Mouse (Mus musculus): ENCODE measurements at regions not wholly inside any gene's neighbourhood (a gene's known extent, or its start where the extent isn't known, plus 50 kb on each side); places are given as distances from the start of the nearest gene placed in this dataset.

DNA sequence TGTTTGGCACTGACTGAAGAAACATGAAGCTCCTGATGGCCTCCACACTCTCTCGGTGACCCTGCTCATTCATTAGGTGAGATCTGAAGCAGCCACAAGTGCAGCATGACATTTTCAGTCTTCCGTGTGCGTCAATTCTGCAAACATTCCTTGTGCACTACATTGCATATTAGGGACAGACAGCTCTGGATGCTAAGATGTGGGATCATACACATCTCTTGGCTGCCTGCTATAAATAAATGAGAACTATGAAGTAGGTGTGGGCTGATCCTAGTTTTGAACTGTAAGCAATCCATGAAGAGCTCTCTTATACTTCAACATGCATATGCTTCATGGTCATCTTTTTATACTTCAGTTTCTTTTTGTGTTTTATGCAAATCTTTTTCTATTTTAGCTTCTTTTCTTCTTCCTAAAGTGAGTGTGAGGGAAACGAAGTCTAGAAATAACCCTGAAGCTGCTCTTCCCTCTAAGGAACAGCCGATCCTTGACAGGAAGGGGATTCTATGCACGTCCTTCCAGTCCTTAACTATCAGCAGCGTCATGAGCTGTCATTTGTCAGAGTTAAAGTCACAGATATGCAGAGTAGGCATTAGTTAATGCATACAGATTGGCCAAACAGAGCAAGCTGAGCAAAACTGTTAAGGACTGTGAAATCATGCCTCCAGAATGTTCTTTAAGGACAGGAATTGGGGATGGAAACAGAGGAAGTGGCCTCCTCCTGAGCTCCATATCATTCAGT is 104.1 kb upstream of the Rnaseh2b start:
- Histone ChIP-seq H3K9me3 (ENCODE audit: control insufficient read depth, low read length) (no peaks in the 10 kb centered on the region), H3K27me3 (replicated peaks; ENCODE audit: control insufficient read depth, insufficient read depth, low read length) (no peaks in the 10 kb centered on the region), H3K4me1 (replicated peaks; ENCODE audit: control insufficient read depth, insufficient read depth, low read length) (no peaks in the 10 kb centered on the region), H3K27ac (ENCODE audit: low read depth) (no peak overlapping the region), H3K9ac (ENCODE audit: low read length) (no peak overlapping the region), H3K36me3 (ENCODE audit: control insufficient read depth, insufficient read depth, low read length) (no peaks in the 10 kb centered on the region), H3K4me2 (ENCODE audit: low read length) (no peak overlapping the region), H3K4me3 (ENCODE audit: low read depth, low read length) (no peak overlapping the region)
- DNase-seq (ENCODE audit: low spot score) (no peak), ATAC-seq (replicated peaks; ENCODE audit: low FRiP score, low TSS enrichment, low read depth) (no peak)
- 62% methylated on average over 7 of the region's 7 CpGs for WGBS

DNA sequence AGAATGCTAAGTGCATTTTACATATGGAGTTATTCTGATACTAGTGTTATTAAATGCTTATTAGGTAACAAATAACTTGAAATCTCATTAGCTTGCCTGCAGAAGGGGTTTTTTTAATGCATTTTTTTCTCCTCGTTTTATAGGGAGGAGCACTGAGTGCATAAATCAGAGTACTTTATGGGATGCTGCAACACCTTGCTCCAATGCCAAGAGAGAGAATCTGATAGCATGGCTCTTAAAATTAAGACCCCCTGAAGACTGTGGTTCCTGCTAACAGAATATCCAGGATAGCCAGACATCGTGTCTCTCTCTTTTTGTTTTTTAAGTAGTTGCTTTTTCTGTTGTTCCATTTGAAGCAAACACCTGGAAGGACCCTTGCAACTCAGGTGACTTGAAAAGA is 100.8 kb upstream of the Rnaseh2b start:
- H3K36me3 ChIP-seq (ENCODE audit: control insufficient read depth, insufficient read depth, low read length), result no peaks in the 10 kb centered on the region
- 78% methylated on average over 2 of the region's 2 CpGs for WGBS
- no peaks in the 10 kb centered on the region for H3K9me3 ChIP-seq (ENCODE audit: control insufficient read depth, low read length)
- DNase-seq (ENCODE audit: low spot score) (no peak), ATAC-seq (replicated peaks; ENCODE audit: low FRiP score, low TSS enrichment, low read depth) (no peak)
- H3K4me3 ChIP-seq (ENCODE audit: low read depth, low read length), result no peak overlapping the region
- no peaks in the 10 kb centered on the region for H3K27me3 ChIP-seq (replicated peaks; ENCODE audit: control insufficient read depth, insufficient read depth, low read length)
- no peaks in the 10 kb centered on the region for H3K4me1 ChIP-seq (replicated peaks; ENCODE audit: control insufficient read depth, insufficient read depth, low read length)
- H3K27ac ChIP-seq (ENCODE audit: low read depth), result no peak overlapping the region
- H3K4me2 ChIP-seq (ENCODE audit: low read length), result no peak overlapping the region
- H3K9ac ChIP-seq (ENCODE audit: low read length), result no peak overlapping the region

DNA sequence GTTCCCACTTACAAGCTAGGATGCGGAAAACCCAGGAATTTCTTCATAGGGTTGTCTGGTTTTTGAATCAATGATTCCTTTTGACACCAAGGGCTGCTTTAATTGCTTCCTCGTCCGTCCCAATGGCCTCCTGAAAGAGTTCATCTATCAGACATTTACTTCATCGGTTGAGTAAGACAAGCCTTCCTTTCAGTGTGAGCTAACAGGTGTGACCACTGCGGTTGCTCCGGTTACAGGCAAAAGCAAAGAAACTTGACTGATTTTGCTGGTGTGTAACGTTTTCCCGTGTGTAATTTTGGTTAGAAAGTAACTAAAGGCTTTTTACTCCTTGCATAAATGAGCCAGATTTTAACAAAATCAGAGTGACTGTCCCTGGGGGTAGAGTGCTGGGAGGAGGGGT is 99.6 kb upstream of the Rnaseh2b start:
- no peaks in the 10 kb centered on the region for H3K27me3 ChIP-seq (replicated peaks; ENCODE audit: control insufficient read depth, insufficient read depth, low read length)
- 72% methylated on average over 8 of the region's 8 CpGs for WGBS
- ATAC-seq (replicated peaks; ENCODE audit: low FRiP score, low TSS enrichment, low read depth), result no peak

DNA sequence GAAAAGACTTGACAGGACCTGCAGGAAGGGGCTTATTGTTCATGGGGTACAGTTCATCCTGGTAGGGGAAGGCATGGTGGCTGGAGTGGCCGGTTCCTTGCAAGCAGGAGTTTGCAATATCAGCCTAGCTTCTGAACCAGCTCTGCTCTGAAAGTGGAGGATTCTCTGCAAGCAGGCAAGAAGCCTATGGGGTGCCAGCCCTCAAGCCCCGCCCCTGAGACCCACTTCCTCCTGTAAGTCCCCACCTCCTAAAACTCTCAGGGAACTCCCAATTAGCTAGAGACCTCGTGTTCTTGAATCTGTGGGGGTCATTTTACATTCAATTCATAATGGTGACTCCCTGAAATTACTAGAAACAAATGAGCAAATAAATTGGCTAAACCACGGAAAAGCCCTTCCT is 99.0 kb upstream of the Rnaseh2b start:
- no peak for DNase-seq (ENCODE audit: low spot score)
- no peak overlapping the region for H3K4me2 ChIP-seq (ENCODE audit: low read length)
- no peaks in the 10 kb centered on the region for H3K9me3 ChIP-seq (ENCODE audit: control insufficient read depth, low read length)
- ATAC-seq (replicated peaks; ENCODE audit: low FRiP score, low TSS enrichment, low read depth), result no peak
- WGBS, result 31% methylated on average over 4 of the region's 4 CpGs
- H3K9ac ChIP-seq (ENCODE audit: low read length), result no peak overlapping the region
- no peaks in the 10 kb centered on the region for H3K4me1 ChIP-seq (replicated peaks; ENCODE audit: control insufficient read depth, insufficient read depth, low read length)
- H3K36me3 ChIP-seq (ENCODE audit: control insufficient read depth, insufficient read depth, low read length), result no peaks in the 10 kb centered on the region
- no peak overlapping the region for H3K4me3 ChIP-seq (ENCODE audit: low read depth, low read length)
- no peaks in the 10 kb centered on the region for H3K27me3 ChIP-seq (replicated peaks; ENCODE audit: control insufficient read depth, insufficient read depth, low read length)
- H3K27ac ChIP-seq (ENCODE audit: low read depth), result no peak overlapping the region

More for the DNA sequence above, 99.6 kb upstream of the Rnaseh2b start:
- DNase-seq (ENCODE audit: low spot score), result no peak
- Histone ChIP-seq H3K4me2 (ENCODE audit: low read length) (no peak overlapping the region), H3K4me3 (ENCODE audit: low read depth, low read length) (no peak overlapping the region), H3K36me3 (ENCODE audit: control insufficient read depth, insufficient read depth, low read length) (no peaks in the 10 kb centered on the region), H3K9ac (ENCODE audit: low read length) (no peak overlapping the region), H3K27ac (ENCODE audit: low read depth) (no peak overlapping the region), H3K4me1 (replicated peaks; ENCODE audit: control insufficient read depth, insufficient read depth, low read length) (no peaks in the 10 kb centered on the region), H3K9me3 (ENCODE audit: control insufficient read depth, low read length) (no peaks in the 10 kb centered on the region)

DNA sequence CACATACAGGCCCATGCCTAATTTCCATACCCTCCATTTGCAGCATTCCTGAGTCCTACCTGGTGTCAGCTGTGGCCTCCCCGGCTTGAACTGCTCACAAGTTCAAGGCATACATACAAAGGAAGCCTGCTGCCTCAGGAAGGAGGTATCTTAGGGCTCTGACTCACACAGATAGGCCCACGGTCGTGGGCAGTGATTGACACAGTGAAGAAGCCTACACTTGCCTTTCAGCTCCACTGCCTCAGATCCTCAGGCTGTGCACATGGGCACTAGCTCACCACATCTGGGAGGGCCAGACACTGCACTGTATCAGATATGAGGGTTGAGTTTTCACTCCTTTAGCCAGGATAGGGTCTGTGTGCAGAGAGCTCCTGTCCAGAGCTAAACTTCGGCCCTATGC is 95.6 kb upstream of the Rnaseh2b start:
- Histone ChIP-seq H3K4me2 (ENCODE audit: low read length) (no peak overlapping the region), H3K27me3 (replicated peaks; ENCODE audit: control insufficient read depth, insufficient read depth, low read length) (no peaks in the 10 kb centered on the region), H3K36me3 (ENCODE audit: control insufficient read depth, insufficient read depth, low read length) (no peaks in the 10 kb centered on the region), H3K4me3 (ENCODE audit: low read depth, low read length) (no peak overlapping the region), H3K27ac (ENCODE audit: low read depth) (no peak overlapping the region), H3K9ac (ENCODE audit: low read length) (no peak overlapping the region), H3K4me1 (replicated peaks; ENCODE audit: control insufficient read depth, insufficient read depth, low read length) (no peaks in the 10 kb centered on the region), H3K9me3 (ENCODE audit: control insufficient read depth, low read length) (no peaks in the 10 kb centered on the region)
- ATAC-seq (replicated peaks; ENCODE audit: low FRiP score, low TSS enrichment, low read depth) (no peak), DNase-seq (ENCODE audit: low spot score) (no peak)
- WGBS, result 75% methylated on average over 4 of the region's 4 CpGs

DNA sequence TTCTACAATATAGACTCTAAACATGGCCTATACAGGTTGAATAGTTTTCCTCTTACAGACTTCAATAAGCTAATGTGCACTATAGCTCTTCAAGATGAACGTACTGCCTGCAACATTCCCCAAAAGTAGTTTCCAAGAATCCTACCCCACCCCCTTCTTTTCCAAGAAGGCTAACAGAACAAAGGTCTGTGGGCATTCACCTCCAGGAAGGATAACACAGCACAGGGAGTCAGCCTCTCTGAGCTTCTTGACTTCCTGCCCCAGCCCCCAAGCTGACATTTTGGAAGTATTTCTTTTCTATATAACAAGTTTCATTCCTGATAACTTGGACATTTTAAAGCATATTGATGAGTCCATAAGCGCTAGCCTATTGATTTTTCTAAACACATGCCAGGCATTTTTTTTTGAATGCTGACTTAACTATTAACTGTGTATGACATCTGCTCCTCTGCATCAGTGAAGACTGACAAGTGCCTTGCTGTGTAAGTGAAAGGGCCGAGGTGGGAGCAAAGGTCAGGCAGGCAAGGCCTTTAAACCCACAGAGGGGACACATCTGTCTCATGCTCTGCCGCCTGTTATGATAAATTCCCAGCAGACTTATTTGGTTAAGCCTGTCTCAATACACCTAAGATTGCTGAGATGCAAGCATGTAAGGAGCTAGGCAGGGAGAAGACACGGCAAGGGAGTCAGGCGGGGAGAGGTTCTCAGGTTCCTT is 93.8 kb upstream of the Rnaseh2b start:
- DNase-seq (ENCODE audit: low spot score) (no peak), ATAC-seq (replicated peaks; ENCODE audit: low FRiP score, low TSS enrichment, low read depth) (no peak)
- no peak overlapping the region for H3K4me3 ChIP-seq (ENCODE audit: low read depth, low read length)
- H3K9me3 ChIP-seq (ENCODE audit: control insufficient read depth, low read length), result no peaks in the 10 kb centered on the region
- H3K4me2 ChIP-seq (ENCODE audit: low read length), result no peak overlapping the region
- 54% methylated on average over 6 of the region's 6 CpGs for WGBS
- H3K27ac ChIP-seq (ENCODE audit: low read depth), result no peak overlapping the region
- H3K36me3 ChIP-seq (ENCODE audit: control insufficient read depth, insufficient read depth, low read length), result no peaks in the 10 kb centered on the region
- H3K27me3 ChIP-seq (replicated peaks; ENCODE audit: control insufficient read depth, insufficient read depth, low read length), result no peaks in the 10 kb centered on the region
- H3K9ac ChIP-seq (ENCODE audit: low read length), result no peak overlapping the region
- no peaks in the 10 kb centered on the region for H3K4me1 ChIP-seq (replicated peaks; ENCODE audit: control insufficient read depth, insufficient read depth, low read length)

DNA sequence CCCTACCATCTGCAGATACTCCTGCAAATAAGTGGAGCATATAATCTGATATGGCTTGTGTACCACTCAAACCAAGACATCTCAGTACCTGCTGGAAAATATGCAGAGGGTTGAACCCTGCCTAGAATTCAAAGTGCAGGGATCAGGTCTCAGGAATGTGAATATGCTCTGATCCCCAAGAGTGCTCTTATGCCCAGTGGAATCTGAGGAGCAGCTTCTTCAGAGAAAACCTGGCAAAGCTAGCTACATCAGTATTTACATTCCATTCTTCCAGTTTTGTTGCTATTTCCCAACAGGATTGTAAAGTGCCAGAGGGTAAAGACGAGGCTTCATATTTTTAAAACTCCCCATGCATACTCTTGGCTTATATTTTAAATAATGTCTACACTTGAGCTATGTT is 77.3 kb upstream of the Rnaseh2b start:
- ATAC-seq (replicated peaks; ENCODE audit: low FRiP score, low TSS enrichment, low read depth) (no peak), DNase-seq (ENCODE audit: low spot score) (no peak)
- no peak overlapping the region for H3K4me3 ChIP-seq (ENCODE audit: low read depth, low read length)
- WGBS, result 29% methylated on average over 1 of the region's 1 CpGs
- no peak overlapping the region for H3K4me2 ChIP-seq (ENCODE audit: low read length)
- no peaks in the 10 kb centered on the region for H3K4me1 ChIP-seq (replicated peaks; ENCODE audit: control insufficient read depth, insufficient read depth, low read length)
- H3K9me3 ChIP-seq (ENCODE audit: control insufficient read depth, low read length), result no peaks in the 10 kb centered on the region
- no peak overlapping the region for H3K9ac ChIP-seq (ENCODE audit: low read length)
- no peak overlapping the region for H3K27ac ChIP-seq (ENCODE audit: low read depth)
- H3K27me3 ChIP-seq (replicated peaks; ENCODE audit: control insufficient read depth, insufficient read depth, low read length), result no peaks in the 10 kb centered on the region
- no peaks in the 10 kb centered on the region for H3K36me3 ChIP-seq (ENCODE audit: control insufficient read depth, insufficient read depth, low read length)

DNA sequence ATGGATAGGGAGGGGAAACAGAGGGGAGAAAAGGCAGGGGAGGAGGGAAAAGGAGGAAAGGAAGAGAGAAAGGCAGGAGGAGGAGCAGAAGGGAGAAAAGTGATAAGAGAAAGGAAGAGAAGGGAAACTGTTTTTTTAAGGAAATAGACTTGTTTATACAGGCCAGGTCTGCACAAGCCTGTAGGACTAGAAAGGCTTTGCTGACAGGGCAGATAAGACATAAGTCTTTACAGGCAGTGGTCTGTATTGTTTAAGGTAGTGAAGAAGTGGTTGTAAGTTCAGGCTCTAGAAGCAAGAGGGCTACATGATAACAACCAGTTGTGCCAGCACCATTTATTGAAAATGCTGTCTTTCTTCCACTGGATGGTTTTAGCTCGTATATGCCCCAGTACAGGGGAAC is 75.4 kb upstream of the Rnaseh2b start:
- Histone ChIP-seq H3K36me3 (ENCODE audit: control insufficient read depth, insufficient read depth, low read length) (no peaks in the 10 kb centered on the region), H3K4me1 (replicated peaks; ENCODE audit: control insufficient read depth, insufficient read depth, low read length) (no peaks in the 10 kb centered on the region), H3K4me3 (ENCODE audit: low read depth, low read length) (no peak overlapping the region), H3K9me3 (ENCODE audit: control insufficient read depth, low read length) (no peaks in the 10 kb centered on the region), H3K27ac (ENCODE audit: low read depth) (no peak overlapping the region), H3K9ac (ENCODE audit: low read length) (no peak overlapping the region), H3K4me2 (ENCODE audit: low read length) (no peak overlapping the region), H3K27me3 (replicated peaks; ENCODE audit: control insufficient read depth, insufficient read depth, low read length) (no peaks in the 10 kb centered on the region)
- ATAC-seq (replicated peaks; ENCODE audit: low FRiP score, low TSS enrichment, low read depth) (no peak), DNase-seq (ENCODE audit: low spot score) (no peak)
- WGBS, result 64% methylated on average over 1 of the region's 1 CpGs

DNA sequence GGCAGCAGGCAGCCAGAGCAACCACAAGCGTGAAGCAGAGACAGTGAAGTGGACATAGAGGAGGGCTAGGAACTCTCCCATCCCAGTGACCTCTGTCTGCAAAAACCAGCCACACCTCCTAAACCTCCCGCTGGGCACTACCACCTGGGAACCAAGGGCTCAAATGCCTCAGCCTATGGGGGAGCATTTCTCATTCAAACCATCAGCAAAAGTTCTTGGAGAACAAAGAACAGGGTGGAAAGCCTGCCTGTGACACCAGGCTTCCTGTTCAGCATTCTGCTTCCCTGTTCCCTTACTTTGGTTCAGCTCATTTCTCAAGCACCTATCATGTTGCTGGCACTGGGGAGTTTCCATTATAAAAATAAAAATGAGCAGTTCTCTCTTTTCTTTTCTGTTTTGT is 74.4 kb upstream of the Rnaseh2b start:
- ATAC-seq (replicated peaks; ENCODE audit: low FRiP score, low TSS enrichment, low read depth), result no peak
- Histone ChIP-seq H3K36me3 (ENCODE audit: control insufficient read depth, insufficient read depth, low read length) (no peaks in the 10 kb centered on the region), H3K4me2 (ENCODE audit: low read length) (no peak overlapping the region), H3K4me3 (ENCODE audit: low read depth, low read length) (no peak overlapping the region), H3K27me3 (replicated peaks; ENCODE audit: control insufficient read depth, insufficient read depth, low read length) (no peaks in the 10 kb centered on the region), H3K9me3 (ENCODE audit: control insufficient read depth, low read length) (no peaks in the 10 kb centered on the region), H3K27ac (ENCODE audit: low read depth) (no peak overlapping the region), H3K9ac (ENCODE audit: low read length) (no peak overlapping the region), H3K4me1 (replicated peaks; ENCODE audit: control insufficient read depth, insufficient read depth, low read length) (no peaks in the 10 kb centered on the region)
- DNase-seq (ENCODE audit: low spot score), result no peak
- 78% methylated on average over 2 of the region's 2 CpGs for WGBS

All from intestine, embryonic 14.5 days (tissue).